Mouse (Mus musculus): ENCODE measurements around the gene Usp12. TPM values are rescaled to one million over a fixed set of nuclear protein-coding genes. Genes with fewer than 3 reads are reported as not detected.

Gene Usp12
- polyA plus RNA-seq, 1 experiment from 2014 or later = 11.1 TPM

DNA sequence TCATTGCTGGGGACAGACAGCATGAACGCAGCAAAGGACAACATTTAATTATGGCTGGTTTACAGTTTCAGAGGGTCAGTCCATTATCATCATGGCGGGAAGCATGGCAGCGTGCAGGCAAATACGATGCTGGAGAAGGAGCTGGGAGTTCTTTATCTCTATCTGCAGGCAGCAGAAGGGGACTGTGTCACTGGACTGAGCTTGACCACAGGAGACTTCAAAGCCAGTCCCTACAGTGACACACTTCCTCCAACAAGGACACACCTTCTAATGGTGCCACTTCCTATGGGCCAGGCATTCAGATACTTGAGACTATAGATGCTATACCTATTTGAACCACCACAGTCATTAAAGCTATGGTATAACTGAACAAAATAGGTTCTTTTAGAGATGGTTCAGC lies 20.6 kb upstream of the Usp12 start:
- no peaks in the 10 kb centered on the region for H3K27me3 ChIP-seq (replicated peaks; ENCODE audit: control insufficient read depth, insufficient read depth, low read length)
- no peak overlapping the region for H3K4me2 ChIP-seq
- ATAC-seq (replicated peaks; ENCODE audit: low FRiP score) = peak; percentile 54; the same call in 1 of the 2 replicates
- DNase-seq (ENCODE audit: low spot score) = no peak
- 60% methylated on average over 4 of the region's 4 CpGs for WGBS
- H3K36me3 ChIP-seq (ENCODE audit: control insufficient read depth, insufficient read depth, low read length) = no peaks in the 10 kb centered on the region
- no peak overlapping the region for H3K4me3 ChIP-seq (ENCODE audit: low read depth, low read length)
- no peak overlapping the region for H3K9ac ChIP-seq (ENCODE audit: low read depth, low read length)
- H3K4me1 ChIP-seq (replicated peaks; ENCODE audit: control insufficient read depth, insufficient read depth, low read length) = no peaks in the 10 kb centered on the region
- H3K9me3 ChIP-seq (ENCODE audit: control insufficient read depth, low read length) = no peaks in the 10 kb centered on the region
- H3K27ac ChIP-seq (ENCODE audit: low read depth, low read length) = no peak overlapping the region

DNA sequence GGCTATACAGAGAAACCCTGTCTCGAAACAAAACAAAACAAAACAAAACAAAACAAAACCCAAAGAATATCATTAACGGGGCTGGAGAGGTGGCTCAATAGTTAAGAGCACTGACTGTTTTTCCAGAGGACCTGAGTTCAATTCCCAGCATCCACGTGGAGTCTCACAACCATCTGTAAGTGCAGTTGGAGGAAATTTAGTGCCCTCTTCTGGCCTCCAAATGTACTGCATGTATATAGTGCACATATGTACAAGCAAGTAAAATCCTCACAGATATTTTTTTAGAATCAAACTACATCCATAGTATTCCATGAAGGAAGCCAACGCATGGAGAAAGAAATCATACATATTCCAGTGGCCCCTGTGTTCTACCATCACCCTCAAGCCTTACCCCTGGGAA lies 18.6 kb upstream of the Usp12 start:
- no peak for ATAC-seq (replicated peaks; ENCODE audit: low FRiP score)
- H3K27ac ChIP-seq (ENCODE audit: low read depth, low read length) = no peak overlapping the region
- WGBS = 83% methylated on average over 4 of the region's 4 CpGs
- H3K4me2 ChIP-seq = no peak overlapping the region
- no peak overlapping the region for H3K4me3 ChIP-seq (ENCODE audit: low read depth, low read length)
- no peak for DNase-seq (ENCODE audit: low spot score)
- H3K4me1 ChIP-seq (replicated peaks; ENCODE audit: control insufficient read depth, insufficient read depth, low read length) = no peaks in the 10 kb centered on the region
- H3K27me3 ChIP-seq (replicated peaks; ENCODE audit: control insufficient read depth, insufficient read depth, low read length) = no peaks in the 10 kb centered on the region
- H3K9me3 ChIP-seq (ENCODE audit: control insufficient read depth, low read length) = no peaks in the 10 kb centered on the region
- no peak overlapping the region for H3K9ac ChIP-seq (ENCODE audit: low read depth, low read length)
- no peaks in the 10 kb centered on the region for H3K36me3 ChIP-seq (ENCODE audit: control insufficient read depth, insufficient read depth, low read length)

DNA sequence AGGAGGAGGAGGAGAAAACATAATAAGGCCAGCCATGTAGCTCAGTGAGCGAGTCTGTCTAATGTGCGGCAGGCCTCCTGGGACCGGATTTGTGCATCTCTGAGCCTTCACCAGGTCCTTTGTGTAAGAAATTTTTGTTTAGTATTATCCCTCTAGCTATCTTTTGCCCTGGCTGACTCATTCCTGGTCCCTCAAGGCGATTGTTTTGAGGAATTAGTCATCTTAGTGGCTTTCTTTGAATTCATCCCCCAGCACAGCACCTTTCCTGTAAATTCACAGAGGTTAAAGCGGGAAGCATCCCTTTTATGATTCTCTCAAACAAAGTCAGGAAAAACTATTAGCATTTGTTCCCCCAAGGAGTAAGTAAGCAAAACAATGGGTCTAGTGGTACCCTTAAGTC lies 18.1 kb upstream of the Usp12 start:
- H3K4me1 ChIP-seq (replicated peaks; ENCODE audit: control insufficient read depth, insufficient read depth, low read length) = no peaks in the 10 kb centered on the region
- WGBS = 94% methylated on average over 5 of the region's 5 CpGs
- no peak overlapping the region for H3K9ac ChIP-seq (ENCODE audit: low read depth, low read length)
- H3K27ac ChIP-seq (ENCODE audit: low read depth, low read length) = no peak overlapping the region
- H3K27me3 ChIP-seq (replicated peaks; ENCODE audit: control insufficient read depth, insufficient read depth, low read length) = no peaks in the 10 kb centered on the region
- no peaks in the 10 kb centered on the region for H3K9me3 ChIP-seq (ENCODE audit: control insufficient read depth, low read length)
- ATAC-seq (replicated peaks; ENCODE audit: low FRiP score) = no peak
- H3K4me2 ChIP-seq = no peak overlapping the region
- H3K36me3 ChIP-seq (ENCODE audit: control insufficient read depth, insufficient read depth, low read length) = no peaks in the 10 kb centered on the region
- DNase-seq (ENCODE audit: low spot score) = no peak
- no peak overlapping the region for H3K4me3 ChIP-seq (ENCODE audit: low read depth, low read length)

DNA sequence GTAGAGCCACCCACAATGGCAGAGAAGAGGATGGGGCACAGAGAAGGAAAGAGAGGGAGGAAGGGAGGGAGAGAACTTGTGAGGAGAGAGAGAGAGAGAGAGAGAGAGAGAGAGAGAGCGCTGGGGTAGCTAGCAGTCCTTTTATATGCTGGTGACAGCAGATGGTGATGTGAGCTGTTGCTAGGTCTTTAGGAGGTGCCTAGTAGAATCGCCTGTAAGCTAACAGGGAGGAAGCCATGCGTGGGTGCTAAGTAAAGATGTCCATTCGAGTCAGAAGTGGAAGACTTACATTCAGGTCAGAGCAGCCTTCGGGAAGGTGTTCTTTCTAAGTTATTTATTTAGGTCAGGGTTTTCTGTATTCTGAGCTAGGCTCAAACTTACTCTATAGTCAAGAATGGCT lies 15.1 kb upstream of the Usp12 start:
- DNase-seq (ENCODE audit: low spot score) (no peak), ATAC-seq (replicated peaks; ENCODE audit: low FRiP score) (no peak)
- Histone ChIP-seq H3K27ac (ENCODE audit: low read depth, low read length) (no peak overlapping the region), H3K27me3 (replicated peaks; ENCODE audit: control insufficient read depth, insufficient read depth, low read length) (no peaks in the 10 kb centered on the region), H3K4me1 (replicated peaks; ENCODE audit: control insufficient read depth, insufficient read depth, low read length) (no peaks in the 10 kb centered on the region), H3K4me3 (ENCODE audit: low read depth, low read length) (no peak overlapping the region), H3K36me3 (ENCODE audit: control insufficient read depth, insufficient read depth, low read length) (no peaks in the 10 kb centered on the region), H3K9me3 (ENCODE audit: control insufficient read depth, low read length) (no peaks in the 10 kb centered on the region), H3K4me2 (no peak overlapping the region), H3K9ac (ENCODE audit: low read depth, low read length) (no peak overlapping the region)
- WGBS = 70% methylated on average over 5 of the region's 5 CpGs

DNA sequence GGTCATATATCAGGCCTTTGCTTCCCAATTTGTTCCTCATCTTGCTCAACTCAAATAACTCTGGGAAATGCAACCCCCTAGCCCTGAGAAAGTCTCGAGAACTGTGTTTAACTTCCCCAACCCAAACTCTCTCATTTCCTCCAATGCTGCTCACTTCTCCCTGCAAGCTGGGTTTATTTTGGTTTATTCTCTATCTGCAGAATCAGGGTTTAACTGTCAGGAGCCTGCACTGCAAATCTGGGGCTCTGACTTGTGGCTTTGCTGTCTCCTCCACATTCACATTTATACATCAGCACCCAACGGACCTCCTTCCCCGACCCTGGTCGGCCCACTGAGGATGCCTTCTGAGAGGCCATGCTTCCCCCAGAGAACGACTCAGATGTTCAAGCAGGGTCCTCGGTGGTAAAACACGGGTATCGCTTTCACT lies 11.2 kb upstream of the Usp12 start:
- no peaks in the 10 kb centered on the region for H3K4me1 ChIP-seq (replicated peaks; ENCODE audit: control insufficient read depth, insufficient read depth, low read length)
- H3K9ac ChIP-seq (ENCODE audit: low read depth, low read length) = no peak overlapping the region
- DNase-seq (ENCODE audit: low spot score) (no peak), ATAC-seq (replicated peaks; ENCODE audit: low FRiP score) (no peak)
- WGBS = 55% methylated on average over 8 of the region's 8 CpGs
- H3K4me2 ChIP-seq = no peak overlapping the region
- no peak overlapping the region for H3K4me3 ChIP-seq (ENCODE audit: low read depth, low read length)
- H3K36me3 ChIP-seq (ENCODE audit: control insufficient read depth, insufficient read depth, low read length) = no peaks in the 10 kb centered on the region
- 0 out of 2 replicates have a peak, but pooled peaks cover 3% of the 10 kb centered on the region for H3K9me3 ChIP-seq (ENCODE audit: control insufficient read depth, low read length)
- no peak overlapping the region for H3K27ac ChIP-seq (ENCODE audit: low read depth, low read length)
- no peaks in the 10 kb centered on the region for H3K27me3 ChIP-seq (replicated peaks; ENCODE audit: control insufficient read depth, insufficient read depth, low read length)

DNA sequence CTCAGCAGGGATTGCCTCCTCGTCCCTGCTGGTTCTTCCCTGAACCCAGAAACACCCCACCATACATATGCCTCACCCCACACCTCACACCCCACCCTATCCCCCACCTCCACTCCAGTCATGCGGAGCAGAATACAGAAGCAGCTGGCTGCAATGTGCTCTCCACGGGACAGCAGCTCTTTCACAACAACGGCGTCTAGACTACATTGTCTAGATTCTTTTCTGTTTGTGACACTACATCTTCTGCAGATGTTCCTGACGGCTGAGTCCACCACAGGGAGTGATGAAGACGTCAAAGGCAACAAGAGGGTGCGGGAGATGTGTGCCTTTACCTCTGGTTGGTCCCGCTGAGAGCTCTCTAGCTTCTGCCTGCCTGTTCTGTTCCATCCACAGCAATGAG lies 3.2 kb upstream of the Usp12 start:
- Histone ChIP-seq H3K4me2 (no peak overlapping the region), H3K9me3 (ENCODE audit: control insufficient read depth, low read length) (0 out of 2 replicates have a peak, but pooled peaks cover 3% of the 10 kb centered on the region), H3K4me3 (ENCODE audit: low read depth, low read length) (no peak overlapping the region), H3K9ac (ENCODE audit: low read depth, low read length) (no peak overlapping the region), H3K4me1 (replicated peaks; ENCODE audit: control insufficient read depth, insufficient read depth, low read length) (peaks cover 14% of the 10 kb centered on the region), H3K27me3 (replicated peaks; ENCODE audit: control insufficient read depth, insufficient read depth, low read length) (no peaks in the 10 kb centered on the region), H3K27ac (ENCODE audit: low read depth, low read length) (no peak overlapping the region), H3K36me3 (ENCODE audit: control insufficient read depth, insufficient read depth, low read length) (no peaks in the 10 kb centered on the region)
- no peak for ATAC-seq (replicated peaks; ENCODE audit: low FRiP score)
- 60% methylated on average over 9 of the region's 9 CpGs for WGBS
- no peak for DNase-seq (ENCODE audit: low spot score)

DNA sequence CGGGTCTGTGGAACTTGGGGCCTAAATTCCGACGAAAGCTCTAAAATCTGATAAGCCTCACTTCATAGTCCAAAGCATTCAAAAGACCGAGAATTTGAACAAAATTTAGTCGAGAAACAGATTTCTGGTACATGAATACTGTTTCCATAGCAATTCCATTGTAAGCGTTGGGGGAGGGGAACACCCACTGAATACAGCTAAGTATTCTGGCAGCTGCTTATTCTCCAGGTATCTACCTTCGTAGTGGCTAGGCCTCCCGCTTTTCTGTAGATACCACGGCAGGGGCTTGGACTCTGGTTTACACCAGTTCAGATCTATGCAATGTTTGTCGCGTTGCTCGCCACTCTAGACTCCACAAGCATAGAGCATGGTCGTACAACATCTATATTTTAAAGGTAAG lies 922 bp upstream of the Usp12 start:
- Histone ChIP-seq H3K4me2 (no peak overlapping the region), H3K27me3 (replicated peaks; ENCODE audit: control insufficient read depth, insufficient read depth, low read length) (no peaks in the 10 kb centered on the region), H3K36me3 (ENCODE audit: control insufficient read depth, insufficient read depth, low read length) (no peaks in the 10 kb centered on the region), H3K4me1 (replicated peaks; ENCODE audit: control insufficient read depth, insufficient read depth, low read length) (peaks cover 31% of the 10 kb centered on the region), H3K9ac (ENCODE audit: low read depth, low read length) (no peak overlapping the region), H3K4me3 (ENCODE audit: low read depth, low read length) (no peak overlapping the region), H3K9me3 (ENCODE audit: control insufficient read depth, low read length) (no peaks in the 10 kb centered on the region), H3K27ac (ENCODE audit: low read depth, low read length) (no peak overlapping the region)
- whole genome bisulfite sequencing = 75% methylated on average over 13 of the region's 13 CpGs
- DNase-seq (ENCODE audit: low spot score) (no peak), ATAC-seq (replicated peaks; ENCODE audit: low FRiP score) (no peak)

DNA sequence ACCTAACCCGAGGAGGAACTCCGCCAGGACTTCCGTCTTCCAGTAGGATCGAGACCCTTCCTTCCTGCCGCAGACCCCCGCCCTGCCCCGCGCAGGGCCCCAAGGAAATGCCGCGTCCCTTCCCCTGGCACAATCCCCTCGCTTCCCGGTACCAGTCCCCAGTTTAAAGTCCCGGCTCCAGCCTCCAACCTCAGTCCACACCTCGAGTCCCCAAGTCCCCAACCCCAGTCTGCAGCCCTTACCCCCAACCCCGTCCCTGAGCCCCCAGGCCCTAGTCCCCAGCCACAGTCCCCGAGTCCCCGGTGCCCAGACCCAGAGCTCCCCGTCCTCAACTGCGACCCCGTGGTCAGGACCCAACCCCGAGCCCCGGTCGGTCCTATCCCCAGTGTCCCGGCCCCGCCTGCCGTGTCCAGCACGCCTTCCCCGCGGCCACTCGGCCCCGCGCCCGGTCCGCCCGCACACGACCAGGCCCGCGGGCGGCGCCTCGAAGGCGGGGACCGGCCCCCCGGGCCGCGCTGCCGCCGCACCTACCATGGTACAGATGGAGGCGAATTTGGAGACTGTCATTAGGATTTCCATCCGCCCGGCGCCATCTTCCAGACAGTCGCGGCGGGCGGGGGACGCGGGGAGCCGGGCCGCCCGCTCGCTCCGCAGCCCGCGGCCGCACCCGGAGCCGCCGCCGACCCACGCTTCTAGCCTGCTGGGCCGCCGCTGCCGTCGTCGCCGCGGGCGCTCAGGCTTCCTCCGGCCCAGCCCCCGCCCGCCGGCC lies 538 bp downstream of the Usp12 start:
- H3K9me3 ChIP-seq (ENCODE audit: control insufficient read depth, low read length) = no peaks in the 10 kb centered on the region
- DNase-seq (ENCODE audit: low spot score) (peak; percentile 75), ATAC-seq (replicated peaks; ENCODE audit: low FRiP score) (peak; percentile 34)
- H3K4me2 ChIP-seq = peak overlapping the region; percentile 90
- H3K27me3 ChIP-seq (replicated peaks; ENCODE audit: control insufficient read depth, insufficient read depth, low read length) = no peaks in the 10 kb centered on the region
- peak overlapping the region; percentile 91 for H3K27ac ChIP-seq (ENCODE audit: low read depth, low read length)
- no peaks in the 10 kb centered on the region for H3K36me3 ChIP-seq (ENCODE audit: control insufficient read depth, insufficient read depth, low read length)
- peak overlapping the region; percentile 92 for H3K9ac ChIP-seq (ENCODE audit: low read depth, low read length)
- WGBS = 1% methylated on average over 75 of the region's 83 CpGs
- H3K4me1 ChIP-seq (replicated peaks; ENCODE audit: control insufficient read depth, insufficient read depth, low read length) = peaks cover 39% of the 10 kb centered on the region
- H3K4me3 ChIP-seq (ENCODE audit: low read depth, low read length) = peak overlapping the region; percentile 93

DNA sequence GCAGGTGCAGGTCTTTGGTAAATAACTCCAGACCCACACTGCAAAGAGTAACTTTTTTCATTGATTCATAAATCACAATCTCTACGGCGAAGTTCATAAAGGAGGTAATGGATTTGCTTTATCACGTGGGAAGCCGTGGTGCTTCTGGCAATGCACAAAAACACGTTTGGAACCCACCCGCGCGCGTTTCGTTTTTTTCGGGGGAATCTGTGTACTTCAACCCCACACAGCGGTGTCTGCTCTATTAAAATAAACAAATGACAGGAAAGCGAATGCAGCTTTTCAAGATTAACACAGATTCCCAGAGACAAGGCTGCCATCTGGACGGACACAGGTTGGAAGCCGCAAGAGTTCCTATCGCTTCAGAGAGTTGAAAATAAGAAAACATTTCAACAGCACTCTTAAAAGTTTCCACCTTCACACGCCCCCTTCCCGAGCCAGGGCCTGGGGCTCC lies 1.1 kb downstream of the Usp12 start:
- Histone ChIP-seq H3K9ac (ENCODE audit: low read depth, low read length) (peak overlapping the region; percentile 92), H3K9me3 (ENCODE audit: control insufficient read depth, low read length) (no peaks in the 10 kb centered on the region), H3K36me3 (ENCODE audit: control insufficient read depth, insufficient read depth, low read length) (no peaks in the 10 kb centered on the region), H3K27ac (ENCODE audit: low read depth, low read length) (peak overlapping the region; percentile 91), H3K4me3 (ENCODE audit: low read depth, low read length) (peak overlapping the region; percentile 93), H3K4me1 (replicated peaks; ENCODE audit: control insufficient read depth, insufficient read depth, low read length) (peaks cover 43% of the 10 kb centered on the region), H3K27me3 (replicated peaks; ENCODE audit: control insufficient read depth, insufficient read depth, low read length) (no peaks in the 10 kb centered on the region), H3K4me2 (peak overlapping the region; percentile 90)
- DNase-seq (ENCODE audit: low spot score) = no peak
- ATAC-seq (replicated peaks; ENCODE audit: low FRiP score) = no peak
- 8% methylated on average over 18 of the region's 18 CpGs for WGBS
